Mouse (Mus musculus): Measurements from ENCODE around the gene Fn1.
A peak's percentile ranks its signal among the peaks of the same experiment; 100 is the strongest.

The Fn1 gene

DNA sequence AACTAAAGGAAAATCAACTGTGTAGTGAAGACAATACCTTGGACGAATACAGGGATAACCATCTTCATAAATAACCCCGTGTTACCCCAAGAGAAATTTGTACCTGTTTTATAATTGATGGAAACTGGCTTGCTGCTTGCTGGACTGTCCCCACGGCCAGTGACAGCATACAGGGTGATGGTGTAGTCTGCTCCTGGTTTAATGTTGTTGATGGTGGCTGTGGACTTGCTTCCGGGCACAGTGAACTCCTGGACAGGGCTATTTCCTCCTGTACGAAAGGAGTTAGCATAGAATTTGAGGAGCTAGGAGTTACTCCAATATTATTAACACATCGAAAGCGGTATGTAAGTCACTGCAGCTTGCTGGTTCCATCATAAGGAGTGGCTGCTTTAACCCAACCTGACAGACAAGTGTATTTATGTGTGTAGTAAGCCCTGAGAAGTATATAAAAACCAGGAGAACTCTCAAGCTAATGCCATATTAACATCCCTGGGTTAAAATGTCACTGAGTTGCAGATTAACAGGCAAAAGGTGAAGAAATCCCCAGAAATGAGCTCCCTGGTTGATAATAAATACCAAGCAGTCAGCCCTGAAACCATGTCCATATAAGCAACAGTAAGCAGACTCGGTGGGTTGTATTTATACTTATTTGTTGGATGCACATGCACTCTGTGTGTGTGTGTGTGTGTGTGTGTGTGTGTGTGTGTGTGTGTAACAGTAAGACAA, 46.2 kb downstream of the Fn1 start:
- DNase-seq (ENCODE audit: low read depth in 2 of 2, low spot score in 2 of 2): no peak

DNA sequence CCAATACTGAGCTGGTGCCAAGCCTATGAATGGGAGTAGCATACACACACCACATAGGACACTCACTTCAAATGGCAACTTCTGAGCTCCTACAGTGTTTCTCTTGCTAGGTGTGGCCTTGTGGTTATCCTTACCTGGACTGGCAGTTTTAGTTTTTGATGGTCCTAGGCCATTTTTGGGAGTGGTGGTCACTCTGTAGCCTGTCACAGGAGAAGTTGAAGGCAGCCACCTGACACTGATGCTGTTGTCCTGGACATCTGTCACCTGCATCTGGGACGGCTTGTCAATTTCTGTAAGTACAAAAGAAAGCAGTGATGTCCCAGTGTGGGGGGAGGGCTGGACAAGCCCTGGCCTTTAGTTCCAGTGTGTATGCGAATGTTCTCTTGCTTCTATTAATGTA, 47.2 kb downstream of the Fn1 start:
- no peak for DNase-seq (ENCODE audit: low read depth in 2 of 2, low spot score in 2 of 2)

DNA sequence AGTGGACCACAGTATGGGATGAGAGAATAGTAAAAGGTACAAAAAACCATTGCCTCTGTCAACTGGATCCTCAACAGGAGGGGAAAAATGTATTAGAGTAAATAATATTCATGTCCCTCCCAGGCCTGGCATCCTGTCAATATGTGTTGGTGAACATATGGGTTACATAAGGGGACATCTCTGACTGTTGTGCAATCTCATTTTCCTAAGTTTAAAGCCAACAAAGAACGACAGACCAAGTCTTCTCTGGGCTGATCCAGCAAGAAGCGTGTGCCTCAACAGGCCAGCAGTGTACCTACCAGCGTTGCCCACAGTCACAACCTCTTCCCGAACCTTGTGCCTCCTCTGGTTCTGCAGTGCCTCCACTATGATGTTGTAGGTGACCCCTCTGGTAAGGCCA, 57.6 kb downstream of the Fn1 start:
- DNase-seq (ENCODE audit: low read depth in 2 of 2, low spot score in 2 of 2): no peak

DNA sequence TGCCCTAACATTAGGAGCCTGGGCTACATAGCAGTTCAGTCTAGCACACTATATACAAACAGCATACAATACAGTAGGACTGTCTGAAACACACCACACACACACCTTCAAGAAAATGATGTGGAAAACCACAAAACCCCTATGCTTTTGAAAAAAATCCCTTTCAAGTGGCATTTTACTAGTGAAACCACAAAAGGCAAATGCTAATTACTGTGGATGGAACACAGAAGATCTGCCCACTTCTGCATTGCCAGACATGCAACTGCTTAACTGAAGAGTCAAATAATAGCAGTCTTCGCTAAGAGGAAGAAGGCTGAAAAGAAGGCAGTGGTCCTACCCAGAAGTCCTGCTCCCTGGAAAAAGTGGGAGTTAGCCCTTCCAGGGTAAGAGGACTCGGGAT, 58.7 kb downstream of the Fn1 start:
- no peak for DNase-seq (ENCODE audit: low read depth in 2 of 2, low spot score in 2 of 2)

DNA sequence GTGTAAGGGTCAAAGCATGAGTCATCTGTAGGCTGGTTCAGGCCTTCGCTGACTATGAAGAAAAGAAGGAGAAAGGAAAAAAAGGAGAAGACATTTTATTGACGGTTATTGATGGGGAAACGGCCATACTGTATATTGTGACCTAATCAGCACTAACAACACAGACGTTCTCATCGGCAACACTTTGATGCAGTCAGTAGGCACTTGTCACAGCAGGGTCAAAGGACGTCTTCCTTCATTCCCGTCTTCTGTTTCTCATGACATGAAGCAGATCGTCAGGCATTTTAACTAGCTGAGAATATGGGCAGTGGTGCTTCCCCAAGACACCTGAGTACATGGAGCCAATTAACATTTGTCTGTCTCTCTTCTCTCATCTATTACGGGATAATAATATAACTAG, 59.8 kb downstream of the Fn1 start:
- DNase-seq (ENCODE audit: low read depth in 2 of 2, low spot score in 2 of 2): no peak

DNA sequence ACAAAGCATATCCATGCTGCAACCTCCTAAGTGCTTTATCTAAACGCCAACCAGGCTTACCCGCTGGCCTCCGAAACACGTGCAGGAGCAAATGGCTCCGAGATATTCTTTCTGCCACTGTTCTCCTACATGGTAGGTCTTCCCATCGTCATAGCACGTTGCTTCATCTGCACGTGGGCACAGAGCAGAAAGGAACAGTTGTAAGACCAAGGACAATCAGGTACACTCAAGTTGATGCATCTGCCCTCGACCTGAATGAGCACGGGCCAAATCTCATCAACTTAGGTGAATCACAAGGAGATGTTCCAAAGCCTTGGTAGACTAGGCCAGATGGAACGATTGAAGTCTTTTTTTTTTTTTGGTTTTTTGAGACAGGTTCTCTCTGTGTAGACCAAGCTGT, 63.0 kb downstream of the Fn1 start:
- DNase-seq (ENCODE audit: low read depth in 2 of 2, low spot score in 2 of 2): no peak

DNA sequence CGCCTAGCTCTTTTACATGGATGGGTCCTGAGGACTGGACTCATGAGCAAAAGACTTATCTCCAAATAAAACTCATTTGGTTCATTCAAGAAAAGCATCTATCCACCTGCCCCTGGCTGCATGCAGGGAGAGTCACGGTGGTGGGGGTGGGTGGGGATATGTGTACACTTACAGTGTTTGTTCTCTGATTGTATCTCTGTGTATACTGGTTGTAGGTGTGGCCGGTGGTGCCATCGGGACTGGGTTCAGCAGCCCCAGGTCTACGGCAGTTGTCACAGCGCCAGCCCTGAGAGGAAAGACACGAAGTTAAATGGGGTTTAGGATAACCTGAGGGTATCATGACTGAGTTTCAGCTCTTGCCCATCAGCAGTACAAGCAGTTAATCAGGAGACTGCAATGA, 66.3 kb downstream of the Fn1 start:
- DNase-seq (ENCODE audit: low read depth in 2 of 2, low spot score in 2 of 2): no peak

DNA sequence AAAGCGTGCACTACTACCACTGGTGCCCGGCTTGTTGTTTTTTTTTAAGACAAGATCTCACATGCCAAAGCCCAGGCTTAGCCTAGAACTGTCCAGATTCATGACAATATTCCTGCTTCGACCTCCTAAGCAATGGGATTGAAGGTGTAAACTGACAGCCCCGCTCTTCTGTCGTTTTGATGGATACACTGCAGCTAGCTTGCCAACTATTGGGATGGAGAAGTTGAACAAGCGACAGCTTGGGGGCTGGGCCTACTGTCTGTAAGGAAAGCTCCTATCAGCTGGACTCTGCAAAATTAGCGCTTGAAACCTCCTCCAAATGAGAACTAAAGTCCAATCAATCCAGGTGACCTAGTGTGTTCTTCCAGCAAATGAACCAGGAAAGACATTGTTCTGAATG, 69.1 kb downstream of the Fn1 start:
- no peak for DNase-seq (ENCODE audit: low read depth in 2 of 2, low spot score in 2 of 2)

DNA sequence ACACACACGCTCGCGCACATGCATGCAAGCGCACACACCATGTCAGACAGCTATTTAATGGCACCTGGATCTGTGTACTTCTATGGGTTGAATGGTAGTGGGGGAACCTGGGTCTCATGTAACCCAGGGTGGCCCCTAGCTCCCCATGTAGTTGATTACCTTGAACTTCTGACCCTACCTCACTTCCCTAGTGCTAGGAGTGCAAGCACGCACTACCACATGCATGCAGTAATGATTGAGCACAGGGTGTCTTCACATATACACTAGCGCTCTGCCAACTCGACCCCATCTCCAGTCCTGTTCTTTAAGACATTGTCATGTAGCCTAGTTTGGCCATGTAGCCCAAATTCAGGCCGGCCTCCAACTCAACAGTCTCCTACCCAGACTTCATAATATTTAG, 69.7 kb downstream of the Fn1 start:
- DNase-seq (ENCODE audit: low read depth in 2 of 2, low spot score in 2 of 2): no peak

DNA sequence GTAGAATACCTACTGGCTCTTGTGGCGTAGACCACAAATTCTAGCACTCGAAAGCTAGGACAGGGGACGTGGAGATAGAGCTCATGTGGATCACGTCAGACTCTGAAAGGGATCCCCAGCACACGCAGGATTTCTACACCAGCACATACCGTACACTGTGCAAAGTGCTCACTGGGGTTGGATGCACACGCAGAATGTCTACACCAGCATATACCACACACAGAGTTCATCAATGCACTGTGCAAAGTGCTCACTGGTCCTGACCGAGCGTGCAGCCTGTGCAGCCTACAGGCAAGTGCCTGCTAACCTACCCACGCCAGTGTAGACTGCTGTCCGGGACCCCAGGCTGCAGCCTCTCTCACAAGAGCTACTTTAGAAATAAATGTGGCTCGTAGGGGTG, 72.6 kb downstream of the Fn1 start:
- DNase-seq (ENCODE audit: low read depth in 2 of 2, low spot score in 2 of 2): no peak

DNA sequence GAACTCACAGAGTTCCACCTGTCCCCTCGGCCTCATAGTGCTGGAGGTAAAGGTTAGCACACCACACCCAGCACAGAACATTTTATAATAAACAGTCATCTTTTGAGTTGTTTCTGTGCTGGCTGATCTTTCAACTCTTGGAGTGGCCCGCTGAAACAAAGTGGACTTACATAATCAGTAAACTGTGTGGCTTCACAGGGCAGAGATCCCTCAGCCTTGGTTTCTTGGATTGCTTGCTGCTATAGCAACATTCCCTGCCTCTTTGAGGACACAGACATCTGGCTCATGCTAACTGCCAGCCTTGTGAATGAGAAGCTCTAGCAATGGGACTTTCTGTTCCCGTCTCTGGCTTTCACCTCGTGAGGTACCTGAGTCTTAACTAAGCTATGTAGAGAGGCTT, 73.5 kb downstream of the Fn1 start:
- DNase-seq (ENCODE audit: low read depth in 2 of 2, low spot score in 2 of 2): no peak

DNA sequence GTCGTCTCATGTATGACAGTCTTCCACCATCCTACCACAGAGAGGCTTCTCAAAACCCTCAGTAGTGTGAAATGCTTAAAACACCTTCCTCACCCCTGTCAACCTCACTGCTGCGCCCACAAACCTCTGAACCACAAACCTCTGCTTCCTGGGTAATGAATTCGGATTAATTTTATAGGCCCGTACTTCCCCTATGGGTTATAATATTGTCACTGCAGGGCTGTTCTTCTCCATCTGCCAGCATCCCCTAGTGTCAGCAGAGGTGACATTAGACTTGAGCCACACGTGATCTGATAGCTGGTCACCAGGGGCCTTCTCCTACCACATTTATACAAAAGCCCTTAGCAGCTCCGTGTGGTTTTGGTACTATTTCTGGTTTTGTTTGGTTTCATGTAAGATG, 76.2 kb downstream of the Fn1 start:
- DNase-seq (ENCODE audit: low read depth in 2 of 2, low spot score in 2 of 2): no peak

DNA sequence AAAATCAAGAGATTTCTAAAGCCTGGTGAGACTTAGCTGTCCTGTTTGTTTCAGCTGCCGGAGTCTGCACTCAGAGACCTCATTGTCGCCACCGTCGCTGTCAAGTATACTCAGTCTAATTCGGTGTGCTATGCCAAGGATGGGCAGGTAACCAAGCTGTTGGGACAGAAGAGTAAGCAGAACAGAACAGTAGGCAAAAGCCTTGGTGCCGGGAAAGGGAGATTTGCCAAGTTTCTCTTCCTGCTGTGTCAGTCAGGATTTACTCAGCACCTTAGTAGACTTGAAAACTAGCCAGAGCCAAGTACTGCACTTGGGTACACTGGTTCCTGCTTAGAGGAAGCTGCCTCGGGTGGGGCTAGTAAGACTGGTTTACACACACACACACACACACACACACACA, 77.0 kb downstream of the Fn1 start:
- no peak for DNase-seq (ENCODE audit: low read depth in 2 of 2, low spot score in 2 of 2)

DNA sequence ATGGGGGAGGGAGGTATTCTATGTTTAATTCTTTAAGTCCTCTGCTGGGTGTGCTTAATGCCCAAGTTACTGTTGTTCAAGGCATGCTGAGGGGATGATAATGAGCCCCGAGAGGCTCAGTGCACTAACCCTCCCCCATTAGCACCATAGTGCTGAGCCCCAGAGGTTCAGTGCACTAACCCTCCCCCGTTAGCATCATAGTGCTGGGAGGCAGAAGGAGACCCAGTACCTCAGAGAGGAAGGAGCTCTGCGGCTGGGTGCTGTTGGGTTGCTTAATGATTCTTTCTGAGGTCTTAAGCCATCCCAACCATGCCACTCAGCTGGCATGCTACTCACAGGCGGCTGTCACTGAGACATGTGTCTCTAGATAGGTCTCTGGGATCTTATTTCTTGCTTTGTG, 82.9 kb downstream of the Fn1 start:
- no peak for DNase-seq (ENCODE audit: low read depth in 2 of 2, low spot score in 2 of 2)

DNA sequence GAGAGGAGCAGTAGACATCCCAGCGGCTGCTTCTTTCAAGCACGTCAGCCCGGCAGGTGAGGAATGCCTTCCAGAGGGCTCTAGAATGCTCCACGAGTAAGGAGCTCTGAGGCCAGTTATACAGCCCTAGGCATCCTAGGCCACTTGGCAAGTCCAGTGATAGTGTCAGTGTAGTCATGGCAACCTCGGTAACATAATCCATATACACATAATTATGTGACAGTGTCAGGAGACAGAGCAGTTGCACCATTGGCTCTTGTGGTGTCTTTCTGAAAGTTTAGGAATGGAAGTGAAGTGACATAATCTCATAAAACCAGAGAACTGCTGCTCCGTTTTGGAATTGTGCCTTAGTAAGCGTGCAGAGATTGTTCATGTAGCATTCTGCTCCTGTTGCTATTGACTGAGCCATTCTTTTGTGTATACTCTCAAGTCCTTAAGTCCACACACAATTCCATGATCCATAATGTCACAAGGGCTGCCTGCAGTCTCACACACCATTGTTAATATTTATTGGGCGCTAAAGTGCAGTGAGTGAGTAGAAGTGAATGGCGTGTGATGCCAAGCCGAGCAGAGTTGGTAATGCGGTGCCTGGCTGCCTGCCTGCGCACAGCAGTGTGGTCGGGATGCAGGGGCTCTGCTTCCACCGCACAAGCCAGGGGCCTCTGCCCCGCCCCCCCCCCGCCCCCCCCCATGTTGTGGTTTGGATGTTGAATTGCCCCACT, 85.0 kb downstream of the Fn1 start:
- no peak for DNase-seq (ENCODE audit: low read depth in 2 of 2, low spot score in 2 of 2)

DNA sequence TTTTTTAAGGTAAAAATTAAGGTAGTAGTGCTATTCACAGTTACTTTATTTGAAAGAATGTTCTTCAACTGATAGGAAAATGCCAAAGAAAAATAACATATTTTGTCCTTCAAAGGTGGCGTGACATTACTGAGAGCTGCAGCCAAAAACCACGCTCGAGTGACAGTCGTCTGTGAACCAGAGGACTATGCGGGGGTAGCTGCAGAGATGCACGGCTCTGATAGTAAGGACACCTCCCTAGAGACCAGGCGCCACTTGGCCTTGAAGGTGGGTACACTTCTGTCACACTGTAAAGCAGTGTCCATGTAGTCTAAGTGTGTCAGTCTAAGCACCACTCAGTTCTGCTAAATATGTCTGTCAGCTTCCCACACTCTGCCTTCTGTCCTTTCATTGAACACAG, 88.7 kb downstream of the Fn1 start:
- DNase-seq (ENCODE audit: low read depth in 2 of 2, low spot score in 2 of 2): no peak

DNA sequence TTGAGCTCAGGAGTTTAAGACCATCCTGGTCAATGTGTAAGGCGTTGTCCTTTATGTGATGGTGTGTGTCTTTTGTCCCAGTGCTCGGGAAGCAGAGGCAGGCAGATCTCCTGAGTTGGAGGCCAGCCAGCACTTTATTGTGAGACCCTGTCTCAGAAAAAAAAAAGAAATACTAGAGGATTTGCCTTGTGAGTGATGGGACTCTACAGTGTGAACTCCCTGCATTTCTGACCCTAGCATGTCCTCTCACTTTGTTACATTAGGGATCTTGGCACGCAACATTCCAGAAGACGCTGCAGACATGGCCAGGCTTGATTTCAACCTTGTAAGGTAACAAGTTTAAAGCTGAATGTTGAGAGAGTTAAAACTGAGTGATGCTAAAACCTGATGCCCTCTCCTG, 92.4 kb downstream of the Fn1 start:
- no peak for DNase-seq (ENCODE audit: low read depth in 2 of 2, low spot score in 2 of 2)

DNA sequence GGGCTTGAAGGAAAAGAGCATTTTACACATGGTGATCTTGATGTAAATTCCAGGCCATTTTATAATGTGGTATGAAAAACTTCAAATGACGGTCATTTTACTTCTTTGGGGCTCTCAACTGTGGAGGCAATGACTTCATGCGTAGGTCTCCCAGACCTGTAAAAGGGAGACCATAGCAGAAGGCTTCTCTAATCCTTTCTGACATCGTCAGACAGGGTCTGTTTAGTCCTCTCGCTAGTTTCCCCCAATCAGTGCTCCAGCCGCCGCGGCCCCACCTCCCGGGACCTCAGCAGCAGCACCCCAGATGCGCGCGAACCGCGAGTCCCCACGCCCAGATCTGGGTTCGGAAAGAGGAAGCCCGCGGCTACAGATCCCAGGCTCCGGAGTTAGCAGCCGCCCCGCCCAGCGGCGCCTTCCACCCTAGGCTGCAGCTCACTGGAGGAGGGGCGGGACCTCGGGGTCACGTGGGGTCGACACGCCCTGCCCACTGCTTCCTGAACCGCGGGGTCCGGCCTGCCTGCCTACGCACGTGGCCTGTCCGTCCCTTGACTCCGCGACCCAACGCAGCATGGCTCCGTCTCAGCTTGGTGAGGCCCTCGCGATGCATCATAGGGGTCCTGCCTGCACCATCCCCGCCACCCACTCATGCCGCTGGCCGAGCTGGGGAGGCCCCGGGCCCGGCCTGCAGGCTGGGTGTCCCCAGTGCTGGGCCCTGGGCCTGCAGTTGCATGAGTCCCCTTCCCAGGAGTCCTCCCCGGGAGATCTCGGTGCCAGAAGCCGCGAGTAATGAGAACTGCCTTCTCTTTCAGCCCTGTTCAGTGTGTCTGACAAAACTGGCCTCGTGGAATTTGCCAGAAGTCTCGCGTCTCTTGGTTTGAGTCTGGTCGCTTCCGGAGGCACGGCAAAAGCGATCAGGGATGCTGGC, 96.0 kb downstream of the Fn1 start, which contains the start of gene Atic:
Gene Atic (plus strand): TSS at position 463 of the 925 bp plus-strand sequence.
- DNase-seq (ENCODE audit: low read depth in 2 of 2, low spot score in 2 of 2): peak; percentile 76 to 79

DNA sequence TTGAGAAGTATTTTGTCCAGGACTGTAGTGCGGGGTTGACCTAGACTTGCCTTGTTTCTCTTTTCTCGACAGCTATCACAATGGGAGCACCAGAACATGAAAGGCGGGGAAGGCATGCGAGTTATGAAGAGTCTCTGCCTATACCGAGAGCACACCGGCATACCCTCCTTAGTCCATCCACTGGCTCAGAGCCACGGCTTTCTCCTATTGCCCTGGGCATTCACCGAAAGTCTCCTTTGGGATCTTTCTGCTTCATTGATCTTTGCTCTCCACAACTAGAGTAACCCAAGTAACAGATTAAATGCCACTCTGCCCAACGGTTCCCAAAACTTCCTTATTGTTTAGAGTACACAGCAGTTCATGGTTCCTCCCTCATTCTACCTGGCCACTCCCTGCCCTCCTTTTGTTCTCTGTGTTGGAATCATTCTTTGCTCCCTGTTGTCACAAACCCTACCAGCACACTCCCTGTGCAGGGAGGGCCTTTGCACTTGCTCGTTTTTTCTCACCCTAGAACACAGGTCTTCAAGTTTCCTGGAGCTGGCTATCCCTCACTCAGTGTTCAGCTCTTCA, 102.3 kb downstream of the Fn1 start:
- DNase-seq (ENCODE audit: low read depth in 2 of 2, low spot score in 2 of 2): no peak

DNA sequence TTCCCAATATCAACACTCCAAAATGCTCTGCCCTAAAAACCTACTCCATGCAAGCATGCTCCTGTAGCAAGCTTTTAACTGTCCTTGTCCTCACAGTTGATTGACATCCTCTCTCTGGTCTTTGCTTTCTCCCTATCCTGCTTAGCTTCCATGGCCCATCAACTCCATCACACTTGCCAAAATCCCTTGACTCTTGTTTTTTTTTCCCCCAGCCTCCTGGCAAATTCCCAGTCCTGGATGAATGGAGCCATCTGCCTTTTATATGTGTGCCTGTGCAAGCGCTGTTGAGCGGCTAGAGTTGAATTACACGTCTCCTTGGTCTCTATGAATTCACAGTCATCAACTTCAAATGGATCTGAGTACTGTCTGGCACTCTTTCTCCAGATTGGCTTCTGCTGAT, 112.6 kb downstream of the Fn1 start:
- DNase-seq (ENCODE audit: low read depth in 2 of 2, low spot score in 2 of 2): no peak

DNA sequence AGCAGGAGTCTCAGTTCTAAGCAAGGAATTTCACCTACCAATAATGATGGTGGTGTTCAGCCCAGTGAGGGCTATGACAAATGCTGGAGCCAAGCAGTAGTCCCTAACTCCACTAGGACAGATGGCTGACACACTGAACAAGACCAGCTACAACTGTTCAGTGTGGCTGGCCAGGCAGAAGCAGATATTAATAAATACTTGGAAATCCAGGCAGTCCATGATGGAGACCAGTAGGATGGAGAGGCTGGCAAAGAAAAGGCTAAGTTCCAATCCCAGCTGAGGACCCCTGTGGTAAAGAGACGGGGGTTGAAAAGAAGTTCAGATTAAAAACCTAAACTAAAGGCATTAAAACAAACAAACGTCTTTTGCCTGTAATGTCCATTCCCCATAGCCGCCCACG, 113.4 kb downstream of the Fn1 start:
- no peak for DNase-seq (ENCODE audit: low read depth in 2 of 2, low spot score in 2 of 2)

Data from CD8-positive naive resting alpha-beta T cell, adult 2 months (primary cell).